Mouse (Mus musculus): Measurements from ENCODE around the gene Ap1b1.
"Not testable (repeated sequence)": the region's sequence is repeated elsewhere in the genome, so short reads cannot be mapped to it uniquely, and the experiment has no call there.

Ap1b1 gene

GRCm38 (mm10) chr11:5061413-5062139, 75.0 kb downstream of the Ap1b1 start:
- ATAC-seq (ENCODE audit: low TSS enrichment), result peak; percentile 21

- ATAC-seq (ENCODE audit: low TSS enrichment), result no peak
Measured at GRCm38 (mm10) chr11:5062326-5062725, 75.7 kb downstream of the Ap1b1 start.

GRCm38 (mm10) chr11:5062860-5063505, 76.4 kb downstream of the Ap1b1 start:
- no peak for ATAC-seq (ENCODE audit: low TSS enrichment)

GRCm38 (mm10) chr11:5063561-5064281, 77.1 kb downstream of the Ap1b1 start:
- ATAC-seq (ENCODE audit: low TSS enrichment), result no peak

GRCm38 (mm10) chr11:5064282-5065055, 77.8 kb downstream of the Ap1b1 start:
- ATAC-seq (ENCODE audit: low TSS enrichment), result peak; percentile 18; the same call in 1 of the 2 replicates

GRCm38 (mm10) chr11:5065056-5065821, 78.6 kb downstream of the Ap1b1 start, which contains the start of gene Gas2l1:
TSS of gene Gas2l1 (minus strand) at chr11:5065327.
- peak; percentile 58 for ATAC-seq (ENCODE audit: low TSS enrichment)

- ATAC-seq (ENCODE audit: low TSS enrichment), result no peak
Measured at GRCm38 (mm10) chr11:5067063-5067462, 80.4 kb downstream of the Ap1b1 start.

- no peak for ATAC-seq (ENCODE audit: low TSS enrichment)
Measured at GRCm38 (mm10) chr11:5068126-5068971, 81.7 kb downstream of the Ap1b1 start.

GRCm38 (mm10) chr11:5074882-5075281, 88.3 kb downstream of the Ap1b1 start:
- no peak for ATAC-seq (ENCODE audit: low TSS enrichment)

- no peak for ATAC-seq (ENCODE audit: low TSS enrichment)
Measured at GRCm38 (mm10) chr11:5075760-5076159, 89.1 kb downstream of the Ap1b1 start.

GRCm38 (mm10) chr11:5076843-5077242, 90.2 kb downstream of the Ap1b1 start:
- not testable (repeated sequence) for ATAC-seq (ENCODE audit: low TSS enrichment)

GRCm38 (mm10) chr11:5089147-5089546, 102.5 kb downstream of the Ap1b1 start:
- no peak for ATAC-seq (ENCODE audit: low TSS enrichment)

- no peak for ATAC-seq (ENCODE audit: low TSS enrichment)
Measured at GRCm38 (mm10) chr11:5091706-5092105, 105.1 kb downstream of the Ap1b1 start.
